Mouse (Mus musculus): Measurements from ENCODE around the gene Mad1l1. TPM values are rescaled to one million over a fixed set of nuclear protein-coding genes. Genes with fewer than 3 reads are reported as not detected.

Gene Mad1l1
- polyA plus RNA-seq, 1 experiment from 2014 or later = 34.7 TPM

DNA sequence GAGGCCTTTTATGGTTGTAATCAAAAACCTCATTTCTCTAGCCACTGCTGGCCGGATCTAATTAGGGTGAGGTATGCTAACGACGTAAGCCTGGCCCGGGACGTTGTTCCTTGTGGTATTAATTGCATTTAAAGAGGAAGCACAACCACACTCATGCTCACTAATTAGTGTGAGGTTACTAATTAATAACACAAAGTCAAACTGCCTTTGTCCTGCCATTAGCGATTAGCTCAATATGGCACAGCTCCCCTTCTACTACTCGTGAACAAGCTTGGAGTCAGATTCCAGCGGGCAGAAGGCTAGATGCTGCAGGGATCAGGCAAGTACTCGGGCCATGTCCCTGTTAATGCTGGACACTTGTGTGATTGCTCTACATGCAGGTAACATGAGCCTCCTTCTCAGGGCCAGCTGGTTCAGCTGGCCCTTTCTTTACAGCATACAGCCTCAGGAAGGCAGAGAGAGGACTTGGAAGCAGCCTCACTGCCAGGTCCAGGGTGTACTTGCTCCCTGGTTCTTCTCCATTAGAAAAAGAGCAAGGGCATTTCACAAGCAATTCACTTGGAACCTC is 192.9 kb downstream of the Mad1l1 start:
- Histone ChIP-seq H3K36me3 (no peaks in the 10 kb centered on the region), H3K4me1 (replicated peaks) (no peaks in the 10 kb centered on the region), H3K4me3 (replicated peaks) (no peak overlapping the region), H3K4me2 (replicated peaks) (no peak overlapping the region), H3K9ac (no peak overlapping the region), H3K9me3 (no peaks in the 10 kb centered on the region), H3K27ac (no peak overlapping the region), H3K27me3 (replicated peaks) (no peaks in the 10 kb centered on the region)
- no peak for ATAC-seq
- WGBS = 75% methylated on average over 9 of the region's 9 CpGs

DNA sequence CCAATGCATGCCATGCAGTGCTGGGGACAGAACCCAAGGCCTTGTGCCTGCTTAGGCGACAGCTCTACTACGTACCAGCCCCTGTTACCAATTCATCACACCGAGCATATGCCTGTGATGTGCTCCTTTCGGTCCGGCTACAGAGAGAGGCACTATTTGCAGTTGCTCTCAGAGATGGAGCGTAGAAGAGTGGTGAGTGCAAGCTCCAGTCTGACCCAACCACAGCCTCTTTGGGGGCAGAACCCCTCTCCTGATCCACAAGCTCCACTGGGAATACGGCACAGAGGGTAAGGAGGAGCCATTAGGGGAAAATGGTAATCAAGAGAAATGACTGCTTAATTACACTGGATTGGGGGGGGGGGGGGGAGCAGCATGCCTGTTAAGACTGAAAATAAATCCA is 193.4 kb downstream of the Mad1l1 start:
- H3K27me3 ChIP-seq (replicated peaks) = no peaks in the 10 kb centered on the region
- H3K27ac ChIP-seq = no peak overlapping the region
- no peaks in the 10 kb centered on the region for H3K4me1 ChIP-seq (replicated peaks)
- no peak overlapping the region for H3K4me3 ChIP-seq (replicated peaks)
- no peak overlapping the region for H3K4me2 ChIP-seq (replicated peaks)
- H3K9ac ChIP-seq = no peak overlapping the region
- 85% methylated on average over 7 of the region's 7 CpGs for WGBS
- ATAC-seq = no peak
- no peaks in the 10 kb centered on the region for H3K36me3 ChIP-seq
- no peaks in the 10 kb centered on the region for H3K9me3 ChIP-seq

DNA sequence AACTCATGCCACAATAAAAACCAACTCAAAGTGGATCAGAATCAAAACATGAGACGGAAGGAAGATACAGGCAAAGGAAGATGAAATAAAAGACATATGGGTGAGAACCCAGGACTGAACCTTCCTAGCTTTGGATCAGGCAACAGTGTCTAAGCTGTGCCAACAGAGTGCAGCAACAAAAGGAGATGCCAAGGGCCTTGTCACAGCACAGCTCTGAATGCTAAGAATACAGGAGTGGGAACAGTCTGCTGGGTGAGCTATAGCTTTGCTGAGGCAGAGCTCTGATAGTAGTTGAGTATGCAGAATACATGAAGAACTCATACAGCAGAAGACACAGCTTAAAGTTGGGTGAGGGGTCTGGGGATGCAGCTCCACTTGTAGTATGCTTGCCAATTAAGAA is 196.7 kb downstream of the Mad1l1 start:
- no peak overlapping the region for H3K9ac ChIP-seq
- no peak for ATAC-seq
- no peak overlapping the region for H3K4me2 ChIP-seq (replicated peaks)
- no peaks in the 10 kb centered on the region for H3K4me1 ChIP-seq (replicated peaks)
- no peaks in the 10 kb centered on the region for H3K9me3 ChIP-seq
- H3K4me3 ChIP-seq (replicated peaks) = no peak overlapping the region
- no peak overlapping the region for H3K27ac ChIP-seq
- no peaks in the 10 kb centered on the region for H3K36me3 ChIP-seq
- H3K27me3 ChIP-seq (replicated peaks) = no peaks in the 10 kb centered on the region
- 94% methylated on average over 1 of the region's 1 CpGs for WGBS

DNA sequence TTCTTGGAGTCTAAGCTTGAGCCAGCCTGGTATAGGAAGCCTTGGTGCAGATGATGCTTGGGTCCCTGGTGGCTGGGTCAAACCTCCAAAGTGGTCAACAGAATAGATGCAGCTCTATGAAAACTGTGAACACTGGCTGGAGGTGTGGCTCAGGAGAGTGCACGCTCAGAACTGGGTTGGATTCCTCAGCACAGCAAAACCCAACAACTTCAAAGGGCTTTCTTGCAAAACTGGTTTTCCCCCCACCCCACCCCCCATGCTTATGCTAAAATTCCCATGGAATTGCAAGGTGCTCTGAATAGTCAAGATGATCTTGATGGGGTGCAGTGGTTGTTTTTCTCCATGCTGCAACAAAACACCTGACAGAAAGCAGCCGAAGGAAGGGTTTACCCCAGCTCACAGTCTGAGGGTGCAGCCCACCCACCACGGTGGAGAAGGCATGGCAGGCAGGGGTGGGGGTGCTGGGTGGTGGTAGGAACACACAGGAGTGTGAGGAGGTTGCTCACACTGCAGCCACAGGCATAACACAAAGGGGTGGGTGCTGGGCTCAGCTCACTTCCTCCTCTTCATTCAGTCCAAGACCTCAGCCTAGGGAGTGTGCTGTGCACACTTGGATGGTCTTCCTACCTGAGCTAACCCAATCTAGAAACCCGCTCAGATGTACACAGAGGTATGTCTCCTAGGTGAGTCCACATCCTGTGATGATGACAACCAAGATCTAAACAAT is 197.5 kb downstream of the Mad1l1 start:
- no peak for ATAC-seq
- H3K9me3 ChIP-seq = no peaks in the 10 kb centered on the region
- no peak overlapping the region for H3K9ac ChIP-seq
- no peak overlapping the region for H3K27ac ChIP-seq
- H3K4me1 ChIP-seq (replicated peaks) = no peaks in the 10 kb centered on the region
- no peaks in the 10 kb centered on the region; the same call in 1 of the 2 replicates for H3K36me3 ChIP-seq
- WGBS = 57% methylated on average over 4 of the region's 4 CpGs
- no peaks in the 10 kb centered on the region for H3K27me3 ChIP-seq (replicated peaks)
- no peak overlapping the region for H3K4me3 ChIP-seq (replicated peaks)
- H3K4me2 ChIP-seq (replicated peaks) = no peak overlapping the region

DNA sequence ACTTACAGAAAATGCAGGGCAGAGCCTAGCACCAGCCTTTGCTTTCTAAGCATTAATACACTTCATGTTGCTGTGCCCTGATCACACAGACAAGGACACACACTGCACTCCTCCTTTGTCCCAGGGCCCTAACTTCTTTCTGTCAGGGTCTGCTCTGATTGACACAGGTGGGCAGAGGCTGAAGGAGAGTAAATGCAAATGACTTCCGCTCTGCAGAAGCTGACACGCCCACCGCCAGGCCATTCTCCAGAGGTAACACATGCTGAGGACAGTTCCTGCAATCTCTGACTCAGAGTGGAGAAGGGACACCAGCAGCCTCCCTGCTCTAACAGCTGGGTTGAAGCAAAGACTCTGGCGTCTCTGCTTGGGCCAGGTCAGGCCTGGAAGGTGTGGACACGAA is 198.2 kb downstream of the Mad1l1 start:
- Histone ChIP-seq H3K4me2 (replicated peaks) (no peak overlapping the region), H3K36me3 (no peaks in the 10 kb centered on the region; the same call in 1 of the 2 replicates), H3K27me3 (replicated peaks) (no peaks in the 10 kb centered on the region), H3K4me1 (replicated peaks) (no peaks in the 10 kb centered on the region), H3K9me3 (no peaks in the 10 kb centered on the region), H3K27ac (no peak overlapping the region), H3K4me3 (replicated peaks) (no peak overlapping the region), H3K9ac (no peak overlapping the region)
- 37% methylated on average over 5 of the region's 5 CpGs for WGBS
- ATAC-seq = 0 out of 2 replicates have a peak, but pooled peaks have one; percentile 34

DNA sequence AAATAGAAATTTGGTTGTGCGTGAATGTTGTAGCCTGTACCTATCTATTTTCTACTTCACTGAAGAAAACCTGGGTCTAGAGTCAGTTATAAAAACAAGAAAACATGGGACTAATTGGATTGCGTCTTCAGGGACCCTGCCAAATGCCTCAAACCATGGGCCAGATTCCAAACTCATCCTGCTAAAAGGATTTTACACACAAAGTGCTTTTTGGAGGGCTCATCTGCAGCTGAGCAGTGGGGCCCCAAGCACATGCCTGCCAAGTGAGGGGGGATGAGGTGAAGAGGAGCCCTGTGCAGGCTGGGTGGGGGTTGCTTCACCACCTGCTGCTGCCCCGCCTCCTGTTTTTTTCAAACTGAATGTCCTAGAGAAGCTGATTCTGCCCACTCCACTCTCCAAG is 199.4 kb downstream of the Mad1l1 start:
- 90% methylated on average over 3 of the region's 3 CpGs for WGBS
- Histone ChIP-seq H3K36me3 (no peaks in the 10 kb centered on the region; the same call in 1 of the 2 replicates), H3K27ac (no peak overlapping the region), H3K9me3 (no peaks in the 10 kb centered on the region), H3K27me3 (replicated peaks) (no peaks in the 10 kb centered on the region), H3K9ac (no peak overlapping the region), H3K4me1 (replicated peaks) (no peaks in the 10 kb centered on the region), H3K4me3 (replicated peaks) (no peak overlapping the region), H3K4me2 (replicated peaks) (no peak overlapping the region)
- ATAC-seq = no peak

DNA sequence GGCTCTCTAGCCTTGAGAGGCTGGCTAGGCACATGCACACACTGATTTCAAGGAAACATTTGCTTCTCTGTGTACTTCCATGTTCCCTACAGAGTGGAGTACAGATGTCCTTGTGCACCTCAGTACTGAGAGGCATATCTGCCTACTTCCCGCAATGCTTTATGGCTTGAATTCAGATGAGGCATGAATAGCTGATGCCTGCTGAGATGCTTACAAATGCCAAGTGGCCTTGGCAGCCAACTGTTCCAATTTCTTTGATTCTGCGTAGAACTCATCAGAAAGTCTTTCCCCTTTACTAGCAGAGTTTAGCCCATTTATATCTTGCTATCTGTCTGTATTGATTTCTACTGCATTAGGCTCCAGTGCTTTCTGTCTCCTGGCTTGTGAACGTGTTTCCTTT is 202.4 kb downstream of the Mad1l1 start:
- Histone ChIP-seq H3K4me2 (replicated peaks) (no peak overlapping the region), H3K4me3 (replicated peaks) (no peak overlapping the region), H3K36me3 (no peaks in the 10 kb centered on the region; the same call in 1 of the 2 replicates), H3K9ac (no peak overlapping the region), H3K4me1 (replicated peaks) (peaks cover 14% of the 10 kb centered on the region), H3K27ac (no peak overlapping the region), H3K9me3 (no peaks in the 10 kb centered on the region), H3K27me3 (replicated peaks) (no peaks in the 10 kb centered on the region)
- 89% methylated on average over 3 of the region's 3 CpGs for WGBS
- no peak for ATAC-seq

DNA sequence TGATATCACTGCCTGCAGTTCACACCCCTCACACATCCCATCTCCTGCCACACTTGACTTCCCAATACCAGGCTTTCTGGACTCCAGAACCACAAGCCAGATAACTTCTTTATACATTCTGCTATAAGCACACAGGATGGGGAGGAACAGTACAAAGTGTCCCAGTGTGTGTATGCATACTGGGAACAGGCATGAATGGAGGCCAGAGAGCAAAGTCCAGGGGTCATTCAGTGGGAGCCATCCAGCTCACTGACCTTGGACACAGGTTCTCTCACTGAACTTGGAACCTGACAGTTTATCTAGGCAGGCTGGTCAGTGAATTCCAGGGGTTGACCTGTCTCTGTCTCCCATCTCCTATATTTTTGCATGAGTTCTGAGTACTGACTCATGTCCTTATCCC is 203.4 kb downstream of the Mad1l1 start:
- Histone ChIP-seq H3K27ac (no peak overlapping the region), H3K4me1 (replicated peaks) (peaks cover 14% of the 10 kb centered on the region), H3K36me3 (no peaks in the 10 kb centered on the region; the same call in 1 of the 2 replicates), H3K27me3 (replicated peaks) (no peaks in the 10 kb centered on the region), H3K9ac (no peak overlapping the region), H3K4me3 (replicated peaks) (no peak overlapping the region), H3K4me2 (replicated peaks) (no peak overlapping the region), H3K9me3 (no peaks in the 10 kb centered on the region)
- ATAC-seq = no peak

DNA sequence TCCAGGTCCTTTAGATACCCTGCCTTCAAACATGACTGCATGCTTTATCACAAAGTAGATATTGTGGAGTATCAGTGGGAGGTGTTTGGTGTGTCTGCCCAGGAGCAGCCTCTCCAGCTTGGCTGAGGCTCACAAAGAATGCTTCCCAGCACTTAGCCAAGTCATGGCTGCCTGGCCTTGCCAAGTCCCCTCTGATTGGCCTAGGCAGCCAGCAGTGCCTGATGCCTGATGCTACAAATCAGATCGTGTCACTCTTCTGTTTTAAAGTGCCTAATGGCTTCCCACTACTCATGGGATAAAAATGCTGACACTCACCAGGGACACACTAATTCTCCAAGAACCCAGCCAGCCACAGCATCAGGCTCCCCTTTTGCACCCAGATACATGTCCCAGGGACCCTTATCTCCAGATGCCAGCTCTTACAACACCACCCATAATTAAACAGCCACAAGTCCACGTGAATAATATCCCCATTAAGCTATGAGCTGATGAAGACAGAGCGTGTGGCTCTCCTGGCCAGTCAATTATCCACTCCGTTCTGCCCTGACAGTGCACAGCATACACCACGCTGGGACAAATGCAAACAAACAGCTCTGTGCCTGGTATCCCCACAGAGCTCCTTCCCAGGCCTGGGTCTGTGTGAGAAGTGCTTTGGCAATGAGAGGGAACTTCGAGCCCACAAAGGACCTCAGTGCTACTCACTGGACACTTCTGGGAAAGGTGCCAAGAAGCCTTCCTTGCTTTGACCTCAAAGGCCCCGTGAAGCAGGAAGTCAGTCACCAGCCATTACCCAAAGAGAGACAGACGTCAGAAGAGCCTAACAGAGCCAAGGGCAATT is 205.7 kb downstream of the Mad1l1 start:
- Histone ChIP-seq H3K4me2 (replicated peaks) (no peak overlapping the region), H3K9ac (no peak overlapping the region), H3K27ac (peak overlapping the region; percentile 40; the same call in 1 of the 2 replicates), H3K4me3 (replicated peaks) (no peak overlapping the region), H3K9me3 (no peaks in the 10 kb centered on the region), H3K36me3 (no peaks in the 10 kb centered on the region; the same call in 1 of the 2 replicates), H3K27me3 (replicated peaks) (no peaks in the 10 kb centered on the region), H3K4me1 (replicated peaks) (peaks cover 14% of the 10 kb centered on the region)
- WGBS = 28% methylated on average over 8 of the region's 8 CpGs
- peak; percentile 78 for ATAC-seq

DNA sequence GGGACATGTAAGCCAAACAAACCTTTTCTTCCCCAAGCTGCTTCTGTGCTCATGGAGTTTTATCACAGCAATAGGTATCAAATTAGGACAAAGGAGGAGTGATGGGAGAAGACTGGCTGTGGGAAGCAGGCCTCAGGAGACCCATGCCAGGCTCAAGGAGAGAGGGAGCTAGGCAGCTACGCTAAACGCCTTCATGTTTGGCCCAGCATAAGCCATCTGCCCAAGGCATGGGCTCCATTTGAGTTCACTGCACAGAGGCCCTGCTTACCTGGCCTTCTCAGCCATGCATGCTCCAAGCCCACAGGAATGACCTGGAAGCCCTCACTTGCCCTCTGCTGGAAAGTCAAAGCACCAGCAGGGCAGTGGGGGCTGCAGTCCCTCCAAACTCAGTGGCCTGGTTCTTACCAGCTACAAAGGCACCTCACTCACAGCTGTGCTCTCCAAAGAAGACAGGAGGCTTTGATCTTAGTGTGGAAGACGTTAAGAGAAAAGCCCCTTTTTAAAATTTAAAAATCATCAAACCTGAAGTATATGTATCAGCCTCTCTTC is 206.8 kb downstream of the Mad1l1 start:
- WGBS = 86% methylated on average over 3 of the region's 3 CpGs
- no peak overlapping the region for H3K4me2 ChIP-seq (replicated peaks)
- no peak overlapping the region for H3K9ac ChIP-seq
- H3K27ac ChIP-seq = no peak overlapping the region
- H3K9me3 ChIP-seq = no peaks in the 10 kb centered on the region
- peaks cover 14% of the 10 kb centered on the region for H3K4me1 ChIP-seq (replicated peaks)
- ATAC-seq = no peak
- H3K36me3 ChIP-seq = no peaks in the 10 kb centered on the region; the same call in 1 of the 2 replicates
- no peaks in the 10 kb centered on the region for H3K27me3 ChIP-seq (replicated peaks)
- H3K4me3 ChIP-seq (replicated peaks) = no peak overlapping the region

DNA sequence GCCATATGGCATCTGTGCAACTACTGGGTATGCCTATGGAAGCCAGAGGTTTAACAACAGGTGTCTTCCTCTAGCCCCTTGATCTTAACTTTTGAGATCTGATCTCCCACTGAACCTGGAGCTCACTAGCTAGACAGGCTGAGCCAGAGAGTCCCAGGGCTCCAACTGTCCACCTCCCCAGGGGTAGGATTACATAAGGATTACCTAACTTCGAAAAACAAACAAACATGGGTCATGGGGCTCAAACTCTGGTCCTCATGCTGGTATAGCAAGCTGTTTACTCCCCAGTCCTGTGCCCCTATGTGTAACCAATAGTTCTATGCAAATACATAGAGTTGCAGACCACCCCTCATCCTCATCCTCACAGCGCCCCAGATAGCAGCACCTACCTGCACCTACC is 208.1 kb downstream of the Mad1l1 start:
- no peaks in the 10 kb centered on the region for H3K9me3 ChIP-seq
- no peak overlapping the region for H3K27ac ChIP-seq
- H3K9ac ChIP-seq = no peak overlapping the region
- H3K4me3 ChIP-seq (replicated peaks) = no peak overlapping the region
- WGBS = 87% methylated on average over 2 of the region's 2 CpGs
- no peaks in the 10 kb centered on the region for H3K36me3 ChIP-seq
- H3K4me1 ChIP-seq (replicated peaks) = peaks cover 14% of the 10 kb centered on the region
- H3K4me2 ChIP-seq (replicated peaks) = no peak overlapping the region
- H3K27me3 ChIP-seq (replicated peaks) = no peaks in the 10 kb centered on the region
- ATAC-seq = no peak

DNA sequence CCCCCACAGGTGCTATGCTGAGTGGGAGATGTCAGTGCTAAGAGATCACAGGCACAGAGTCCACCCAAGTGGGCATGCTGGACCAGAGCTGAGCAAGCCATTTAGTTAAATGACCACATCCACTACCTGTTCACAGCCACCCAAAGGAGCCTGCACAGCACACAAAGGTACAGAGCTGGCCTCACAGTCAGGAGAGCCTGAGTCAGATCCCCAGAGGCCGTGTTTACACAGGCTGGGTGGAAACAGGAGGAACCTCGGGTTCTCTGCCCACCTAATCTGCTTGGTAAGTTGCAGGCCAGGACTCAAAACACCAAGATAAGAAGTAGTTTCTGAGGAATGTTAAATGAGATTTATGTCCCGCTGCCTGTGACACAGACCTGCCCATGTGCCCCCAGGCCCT is 211.3 kb downstream of the Mad1l1 start:
- no peaks in the 10 kb centered on the region for H3K9me3 ChIP-seq
- peak; percentile 63; the same call in 1 of the 2 replicates for ATAC-seq

More for the DNA sequence above, 211.3 kb downstream of the Mad1l1 start:
- WGBS = 37% methylated on average over 3 of the region's 3 CpGs
- no peak overlapping the region for H3K4me2 ChIP-seq (replicated peaks)
- H3K4me1 ChIP-seq (replicated peaks) = 0 out of 2 replicates have a peak, but pooled peaks cover under 1% of the 10 kb centered on the region
- H3K36me3 ChIP-seq = no peaks in the 10 kb centered on the region
- H3K9ac ChIP-seq = no peak overlapping the region
- no peak overlapping the region for H3K27ac ChIP-seq
- no peak overlapping the region for H3K4me3 ChIP-seq (replicated peaks)
- H3K27me3 ChIP-seq (replicated peaks) = no peaks in the 10 kb centered on the region
